In the genomic region with DNA sequence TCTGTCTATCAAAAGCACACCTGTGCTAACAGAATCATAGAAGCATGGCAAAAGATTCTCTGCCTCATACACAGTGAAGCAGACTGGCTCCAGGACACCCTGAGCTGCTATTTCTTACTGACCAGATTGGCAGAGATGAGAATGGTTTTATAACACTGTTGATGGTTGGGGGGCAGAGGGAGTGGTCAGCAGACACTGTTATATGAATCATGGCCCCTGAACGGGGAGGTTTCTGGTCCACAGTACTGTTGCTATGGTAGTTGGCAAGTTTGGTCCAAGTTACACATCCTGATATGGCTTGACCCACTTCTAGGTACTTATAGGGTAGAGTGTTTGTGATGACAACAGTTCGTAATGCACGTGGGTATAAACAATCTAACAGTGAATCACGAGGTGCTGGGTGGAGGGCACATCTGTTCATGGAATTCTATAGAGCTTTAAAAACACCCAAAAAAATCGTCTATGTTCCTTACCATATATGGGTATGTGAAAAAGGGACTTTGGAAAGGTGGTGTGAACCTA, we compare ENCODE assay signal across 18 mouse cellular contexts. TPM values are rescaled to one million over a fixed set of nuclear protein-coding genes. Genes with fewer than 3 reads are reported as not detected.
DNase-seq lines count a peak whose midpoint lies in the region; ATAC-seq and TF ChIP-seq lines count a peak whose summit lies in the region.
"Had no signal": no experiment of that assay in that cellular context is flagged by ENCODE, and none has a peak within 500 bp of the region (broad histone marks: within the 10 kb centered on the region; RNA-seq: fewer than 3 reads in every experiment).

No protein-coding gene starts in this region.

- H3K4me2 ChIP-seq in neural tube, embryonic 12.5 days (replicated peaks) = no peak overlapping the region
- no peak overlapping the region for H3K4me2 ChIP-seq in neural tube, embryonic 14.5 days (ENCODE audit: low read depth, low read length)
- no peak overlapping the region for H3K4me2 ChIP-seq in liver, embryonic 11.5 days
- H3K4me2 ChIP-seq in liver, postnatal 0 days (ENCODE audit: low read depth, low read length) = no peak overlapping the region
- H3K4me2 ChIP-seq: embryonic facial prominence, embryonic 15.5 days; heart, embryonic 11.5 days; limb, embryonic 13.5 days had no signal

- 85% methylated on average over 5 of the region's 5 CpGs for WGBS in neural tube, embryonic 12.5 days
- WGBS in hindbrain, embryonic 10.5 days = 85% methylated on average over 5 of the region's 5 CpGs
- WGBS in neural tube, embryonic 14.5 days = 81% methylated on average over 5 of the region's 5 CpGs
- WGBS in liver, embryonic 11.5 days = 71% methylated on average over 5 of the region's 5 CpGs
- WGBS in liver, postnatal 0 days (ENCODE audit: insufficient replicate concordance) = 72% methylated on average over 5 of the region's 5 CpGs

- no peaks in the 10 kb centered on the region for H3K36me3 ChIP-seq in neural tube, embryonic 12.5 days
- H3K36me3 ChIP-seq in hindbrain, embryonic 10.5 days = no peaks in the 10 kb centered on the region
- no peaks in the 10 kb centered on the region for H3K36me3 ChIP-seq in neural tube, embryonic 14.5 days (ENCODE audit: control insufficient read depth, insufficient read depth, low read length)
- H3K36me3 ChIP-seq in liver, embryonic 11.5 days (ENCODE audit: control insufficient read depth, insufficient read depth, low read length) = no peaks in the 10 kb centered on the region
- H3K36me3 ChIP-seq in liver, postnatal 0 days (replicated peaks; ENCODE audit: insufficient read depth, low read length) = no peaks in the 10 kb centered on the region
- H3K36me3 ChIP-seq: embryonic facial prominence, embryonic 15.5 days; limb, embryonic 13.5 days had no signal

- peak; percentile 50 for ATAC-seq in frontal cortex, adult (ENCODE audit: low TSS enrichment)
- peak; percentile 25; the same call in 1 of the 2 replicates for ATAC-seq in neural tube, embryonic 12.5 days (ENCODE audit: low FRiP score, low read depth)
- ATAC-seq in neural tube, embryonic 14.5 days (ENCODE audit: low read depth) = peak; percentile 26; the same call in 1 of the 2 replicates
- ATAC-seq in liver, embryonic 11.5 days (replicated peaks; ENCODE audit: low FRiP score) = no peak
- no peak for ATAC-seq in liver, postnatal 0 days

- no peaks in the 10 kb centered on the region for H3K27me3 ChIP-seq in neural tube, embryonic 12.5 days (replicated peaks)
- no peaks in the 10 kb centered on the region for H3K27me3 ChIP-seq in hindbrain, embryonic 10.5 days (ENCODE audit: insufficient read depth, poor library complexity, severe bottlenecking)
- H3K27me3 ChIP-seq in neural tube, embryonic 14.5 days (ENCODE audit: control insufficient read depth, insufficient read depth, low read length) = no peaks in the 10 kb centered on the region
- H3K27me3 ChIP-seq in liver, embryonic 11.5 days (replicated peaks; ENCODE audit: control insufficient read depth, insufficient read depth, low read length) = no peaks in the 10 kb centered on the region
- H3K27me3 ChIP-seq in liver, postnatal 0 days (ENCODE audit: insufficient read depth, low read length) = no peaks in the 10 kb centered on the region
- H3K27me3 ChIP-seq: embryonic facial prominence, embryonic 15.5 days; limb, embryonic 13.5 days had no signal

- TF ChIP-seq CTCF in liver, postnatal 0 days (IDR thresholded peaks at IDR 0.05; ENCODE audit: low read depth) = no peak

- H3K9ac ChIP-seq in neural tube, embryonic 12.5 days = no peak overlapping the region
- H3K9ac ChIP-seq in neural tube, embryonic 14.5 days (replicated peaks; ENCODE audit: low read depth, low read length) = no peak overlapping the region
- H3K9ac ChIP-seq in liver, embryonic 11.5 days (ENCODE audit: low read depth, low read length) = no peak overlapping the region
- no peak overlapping the region for H3K9ac ChIP-seq in liver, postnatal 0 days (replicated peaks)
- H3K9ac ChIP-seq: embryonic facial prominence, embryonic 15.5 days; limb, embryonic 13.5 days had no signal

- H3K9me3 ChIP-seq in neural tube, embryonic 12.5 days = no peaks in the 10 kb centered on the region
- H3K9me3 ChIP-seq in hindbrain, embryonic 10.5 days = no peaks in the 10 kb centered on the region
- no peaks in the 10 kb centered on the region for H3K9me3 ChIP-seq in neural tube, embryonic 14.5 days (ENCODE audit: control insufficient read depth, low read length)
- H3K9me3 ChIP-seq in liver, embryonic 11.5 days (ENCODE audit: control insufficient read depth, low read length) = no peaks in the 10 kb centered on the region
- no peaks in the 10 kb centered on the region for H3K9me3 ChIP-seq in liver, postnatal 0 days (ENCODE audit: low read length)
- H3K9me3 ChIP-seq: embryonic facial prominence, embryonic 15.5 days; limb, embryonic 13.5 days had no signal

- TF ChIP-seq EP300 in liver, postnatal 0 days (IDR thresholded peaks at IDR 0.05; ENCODE audit: low read depth) = no peak

- no peak overlapping the region for H3K4me3 ChIP-seq in neural tube, embryonic 12.5 days
- no peak overlapping the region for H3K4me3 ChIP-seq in hindbrain, embryonic 10.5 days
- H3K4me3 ChIP-seq in neural tube, embryonic 14.5 days (ENCODE audit: low read depth, low read length) = no peak overlapping the region
- no peak overlapping the region for H3K4me3 ChIP-seq in liver, embryonic 11.5 days (ENCODE audit: low read depth, low read length)
- no peak overlapping the region for H3K4me3 ChIP-seq in liver, postnatal 0 days (ENCODE audit: low read depth, low read length)
- H3K4me3 ChIP-seq: embryonic facial prominence, embryonic 15.5 days; limb, embryonic 13.5 days had no signal

- H3K27ac ChIP-seq in neural tube, embryonic 12.5 days = no peak overlapping the region
- peak overlapping the region; percentile 74 for H3K27ac ChIP-seq in hindbrain, embryonic 10.5 days
- H3K27ac ChIP-seq in neural tube, embryonic 14.5 days (ENCODE audit: low read depth, low read length) = no peak overlapping the region
- H3K27ac ChIP-seq in liver, embryonic 11.5 days (ENCODE audit: low read depth, low read length) = no peak overlapping the region
- no peak overlapping the region for H3K27ac ChIP-seq in liver, postnatal 0 days (ENCODE audit: low read depth)
- H3K27ac ChIP-seq: embryonic facial prominence, embryonic 15.5 days; limb, embryonic 13.5 days had no signal

- H3K4me1 ChIP-seq in neural tube, embryonic 12.5 days = 0 out of 2 replicates have a peak, but pooled peaks cover 5% of the 10 kb centered on the region
- H3K4me1 ChIP-seq in hindbrain, embryonic 10.5 days (replicated peaks) = peaks cover 8% of the 10 kb centered on the region
- no peaks in the 10 kb centered on the region for H3K4me1 ChIP-seq in neural tube, embryonic 14.5 days (ENCODE audit: control insufficient read depth, insufficient read depth, low read length)
- no peaks in the 10 kb centered on the region for H3K4me1 ChIP-seq in liver, embryonic 11.5 days (replicated peaks; ENCODE audit: control insufficient read depth, insufficient read depth, low read length)
- H3K4me1 ChIP-seq in liver, postnatal 0 days (ENCODE audit: insufficient read depth) = no peaks in the 10 kb centered on the region
- H3K4me1 ChIP-seq: embryonic facial prominence, embryonic 15.5 days had no signal

- DNase-seq in frontal cortex, postnatal 10 days (ENCODE audit: low spot score in 2 of 2) = no peak
- no peak for DNase-seq in neural tube, embryonic 10.5 days (ENCODE audit: extremely low spot score, low spot score)
- DNase-seq in hindbrain, embryonic 10.5 days (ENCODE audit: low spot score) = no peak
- DNase-seq in liver, embryonic 11.5 days (ENCODE audit: low spot score) = no peak
- no peak for DNase-seq in liver, postnatal 0 days
- DNase-seq: gastrocnemius, postnatal 36 days; heart, postnatal 36 days; kidney, adult 18-20 months; kidney, postnatal 25 days; lung, postnatal 36 days; thymus, adult 2 months had no signal

RNA-seq across cellular contexts. Expression of a gene that starts 49.6 kb away (rescaled TPM):
- polyA plus RNA-seq in neural tube, embryonic 12.5 days (2016; fragmentation: Nextera tagmentation; extraction: Ambion mirVana) = 147 and 159 TPM in 2 replicates
- 59.1 and 88.9 TPM in 2 replicates for polyA plus RNA-seq in hindbrain, embryonic 10.5 days (2016; fragmentation: Nextera tagmentation; extraction: Ambion mirVana)
- polyA plus RNA-seq in neural tube, embryonic 14.5 days (2014; fragmentation: Nextera tagmentation; extraction: Ambion mirVana) = 166 and 171 TPM in 2 replicates
- 0.66 and 0.96 TPM in 2 replicates for polyA plus RNA-seq in liver, embryonic 11.5 days (2014; fragmentation: Nextera tagmentation; extraction: Ambion mirVana)
- not detected in 2 replicates for polyA plus RNA-seq in liver, postnatal 0 days (2015; fragmentation: Nextera tagmentation; extraction: Ambion mirVana)
- polyA plus RNA-seq: C2C12 had no signal

RNA-seq across cellular contexts. Expression of a gene that starts 59.5 kb away (rescaled TPM):
- polyA plus RNA-seq in neural tube, embryonic 12.5 days (2016; fragmentation: Nextera tagmentation; extraction: Ambion mirVana) = 34.8 and 40.6 TPM in 2 replicates
- 37.8 and 38.6 TPM in 2 replicates for polyA plus RNA-seq in hindbrain, embryonic 10.5 days (2016; fragmentation: Nextera tagmentation; extraction: Ambion mirVana)
- 40.8 and 44.8 TPM in 2 replicates for polyA plus RNA-seq in neural tube, embryonic 14.5 days (2014; fragmentation: Nextera tagmentation; extraction: Ambion mirVana)
- polyA plus RNA-seq in liver, embryonic 11.5 days (2014; fragmentation: Nextera tagmentation; extraction: Ambion mirVana) = 53.8 and 57.8 TPM in 2 replicates
- polyA plus RNA-seq in liver, postnatal 0 days (2015; fragmentation: Nextera tagmentation; extraction: Ambion mirVana) = 101 and 118 TPM in 2 replicates

RNA-seq across cellular contexts. Expression of a gene that starts 59.9 kb away (rescaled TPM):
- polyA plus RNA-seq in neural tube, embryonic 12.5 days (2016; fragmentation: Nextera tagmentation; extraction: Ambion mirVana) = 38.9 and 46.6 TPM in 2 replicates
- 27.2 and 46.7 TPM in 2 replicates for polyA plus RNA-seq in hindbrain, embryonic 10.5 days (2016; fragmentation: Nextera tagmentation; extraction: Ambion mirVana)
- 22.9 and 29.3 TPM in 2 replicates for polyA plus RNA-seq in neural tube, embryonic 14.5 days (2014; fragmentation: Nextera tagmentation; extraction: Ambion mirVana)
- 73.4 and 75.8 TPM in 2 replicates for polyA plus RNA-seq in liver, embryonic 11.5 days (2014; fragmentation: Nextera tagmentation; extraction: Ambion mirVana)
- 17.0 and 17.6 TPM in 2 replicates for polyA plus RNA-seq in liver, postnatal 0 days (2015; fragmentation: Nextera tagmentation; extraction: Ambion mirVana)

Comparison
In these comparisons a context has a peak if more than half of its experiments do, and no peak if none do; other contexts are left out.
1. ATAC-seq: peak in frontal cortex, adult (single experiment), neural tube, embryonic 12.5 days (single experiment) and neural tube, embryonic 14.5 days (single experiment); none in liver, embryonic 11.5 days (single experiment) and liver, postnatal 0 days (single experiment).
2. RNA of a gene that starts 49.6 kb away (polyA plus RNA-seq): 166 to 171 TPM in neural tube, embryonic 14.5 days, 147 to 159 TPM in neural tube, embryonic 12.5 days and 59.1 to 88.9 TPM in hindbrain, embryonic 10.5 days; 0.66 to 0.96 TPM in liver, embryonic 11.5 days and not detected in liver, postnatal 0 days; every median in the first group is over 10 times any median in the second.